Mouse (Mus musculus) mesoderm, embryonic 11.5 days (tissue): ENCODE data around the gene Kcnd3.
"Not testable (repeated sequence)": the region's sequence is repeated elsewhere in the genome, so short reads cannot be mapped to it uniquely, and the experiment has no call there.

Source experiments
- DNase-seq: peaks from one replicate; pipeline ENCODE4 v3.0.0-alpha.2; 2012; ENCODE audit warnings: low read depth, low spot score

Kcnd3 gene

GRCm38 (mm10) chr3:105697148-105697441 is 245.0 kb downstream of the Kcnd3 start:
- DNase-seq = no peak

GRCm38 (mm10) chr3:105698311-105698710 is 246.2 kb downstream of the Kcnd3 start:
- DNase-seq = no peak

- DNase-seq = no peak
Measured at GRCm38 (mm10) chr3:105699241-105699933, 247.3 kb downstream of the Kcnd3 start.

- not testable (repeated sequence) for DNase-seq
Measured at GRCm38 (mm10) chr3:105700786-105701185, 248.7 kb downstream of the Kcnd3 start.

- DNase-seq = no peak
Measured at GRCm38 (mm10) chr3:105701399-105701798, 249.3 kb downstream of the Kcnd3 start.

GRCm38 (mm10) chr3:105703571-105703970 is 251.4 kb downstream of the Kcnd3 start:
- no peak for DNase-seq

GRCm38 (mm10) chr3:105704031-105705008 is 252.2 kb downstream of the Kcnd3 start, which contains the start of gene Inka2:
Inka2 (plus strand) TSS chr3:105704599.
- DNase-seq = peak; percentile 91

- no peak for DNase-seq
Measured at GRCm38 (mm10) chr3:105705061-105705549, 253.0 kb downstream of the Kcnd3 start.

- DNase-seq = no peak
Measured at GRCm38 (mm10) chr3:105705561-105705960, 253.4 kb downstream of the Kcnd3 start.

- no peak for DNase-seq
Measured at GRCm38 (mm10) chr3:105706366-105707020, 254.4 kb downstream of the Kcnd3 start.

- DNase-seq = no peak
Measured at GRCm38 (mm10) chr3:105707590-105707989, 255.5 kb downstream of the Kcnd3 start.

GRCm38 (mm10) chr3:105710246-105710645 is 258.1 kb downstream of the Kcnd3 start:
- no peak for DNase-seq

- DNase-seq = no peak
Measured at GRCm38 (mm10) chr3:105711741-105712140, 259.6 kb downstream of the Kcnd3 start.

- no peak for DNase-seq
Measured at GRCm38 (mm10) chr3:105712827-105713226, 260.7 kb downstream of the Kcnd3 start.

- DNase-seq = peak; percentile 75
Measured at GRCm38 (mm10) chr3:105714091-105714819, 262.1 kb downstream of the Kcnd3 start.

GRCm38 (mm10) chr3:105714820-105715167 is 262.7 kb downstream of the Kcnd3 start:
- DNase-seq = no peak

GRCm38 (mm10) chr3:105716353-105717000 is 264.3 kb downstream of the Kcnd3 start:
- no peak for DNase-seq

- DNase-seq = no peak
Measured at GRCm38 (mm10) chr3:105717856-105718555, 265.9 kb downstream of the Kcnd3 start.

- no peak for DNase-seq
Measured at GRCm38 (mm10) chr3:105718746-105719145, 266.6 kb downstream of the Kcnd3 start.

GRCm38 (mm10) chr3:105719979-105720378 is 267.8 kb downstream of the Kcnd3 start:
- no peak for DNase-seq
